Mouse (Mus musculus): ENCODE measurements around the gene Gm18596. TPM values are rescaled to one million over a fixed set of nuclear protein-coding genes. Genes with fewer than 3 reads are reported as not detected.
"Not testable (repeated sequence)": the region's sequence is repeated elsewhere in the genome, so short reads cannot be mapped to it uniquely, and the experiment has no call there.

Gm18596 gene
- polyA plus RNA-seq, 1 experiment from 2014 or later, result not detected

- no peak for TF ChIP-seq CTCF (IDR thresholded peaks at IDR 0.05; ENCODE audit: low read depth)
- Histone ChIP-seq H3K36me3 (ENCODE audit: control insufficient read depth, insufficient read depth) (no peaks in the 10 kb centered on the region), H3K9ac (ENCODE audit: low read depth, low read length) (no peak overlapping the region), H3K27ac (ENCODE audit: low read depth, low read length) (no peak overlapping the region), H3K9me3 (ENCODE audit: control insufficient read depth) (no peaks in the 10 kb centered on the region), H3K4me3 (ENCODE audit: low read depth, low read length) (no peak overlapping the region), H3K27me3 (replicated peaks; ENCODE audit: control insufficient read depth, insufficient read depth, low read length) (no peaks in the 10 kb centered on the region), H3K4me1 (replicated peaks; ENCODE audit: control insufficient read depth, insufficient read depth, low read length) (no peaks in the 10 kb centered on the region), H3K4me2 (replicated peaks; ENCODE audit: low read depth) (no peak overlapping the region)
- ATAC-seq, result no peak
- 97% methylated on average over 1 of the region's 1 CpGs for WGBS
These were observed 6.5 kb downstream of the Gm18596 start for GRCm38 (mm10) chr10:77735928-77736327.

DNA sequence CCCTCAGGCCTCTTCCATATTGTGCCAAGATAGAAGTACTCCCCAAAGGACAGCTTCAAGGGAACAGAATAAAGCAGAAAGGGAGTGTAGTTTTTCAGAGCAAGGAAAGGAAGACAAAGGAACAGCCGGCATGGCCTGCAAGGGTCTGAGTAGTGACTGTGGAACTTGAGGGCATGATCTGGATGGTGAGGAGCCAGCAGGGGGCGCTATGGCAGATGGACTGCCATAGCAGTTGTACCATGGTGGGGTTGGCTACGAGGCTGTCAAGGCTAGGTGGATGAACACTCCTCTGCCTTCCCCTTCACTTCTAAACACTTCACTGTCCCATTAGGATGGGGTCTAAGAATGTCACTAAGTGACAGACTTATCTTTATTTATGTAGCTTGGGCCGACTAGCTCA lies 13.2 kb downstream of the Gm18596 start:
- 46% methylated on average over 4 of the region's 4 CpGs for WGBS
- H3K27me3 ChIP-seq (replicated peaks; ENCODE audit: control insufficient read depth, insufficient read depth, low read length), result no peaks in the 10 kb centered on the region
- H3K9ac ChIP-seq (ENCODE audit: low read depth, low read length), result no peak overlapping the region
- no peaks in the 10 kb centered on the region for H3K36me3 ChIP-seq (ENCODE audit: control insufficient read depth, insufficient read depth)
- H3K4me3 ChIP-seq (ENCODE audit: low read depth, low read length), result no peak overlapping the region
- no peaks in the 10 kb centered on the region for H3K9me3 ChIP-seq (ENCODE audit: control insufficient read depth)
- H3K4me2 ChIP-seq (replicated peaks; ENCODE audit: low read depth), result no peak overlapping the region
- H3K4me1 ChIP-seq (replicated peaks; ENCODE audit: control insufficient read depth, insufficient read depth, low read length), result no peaks in the 10 kb centered on the region
- no peak overlapping the region for H3K27ac ChIP-seq (ENCODE audit: low read depth, low read length)
- peak; percentile 64 for TF ChIP-seq CTCF (IDR thresholded peaks at IDR 0.05; ENCODE audit: low read depth)
- ATAC-seq, result no peak

DNA sequence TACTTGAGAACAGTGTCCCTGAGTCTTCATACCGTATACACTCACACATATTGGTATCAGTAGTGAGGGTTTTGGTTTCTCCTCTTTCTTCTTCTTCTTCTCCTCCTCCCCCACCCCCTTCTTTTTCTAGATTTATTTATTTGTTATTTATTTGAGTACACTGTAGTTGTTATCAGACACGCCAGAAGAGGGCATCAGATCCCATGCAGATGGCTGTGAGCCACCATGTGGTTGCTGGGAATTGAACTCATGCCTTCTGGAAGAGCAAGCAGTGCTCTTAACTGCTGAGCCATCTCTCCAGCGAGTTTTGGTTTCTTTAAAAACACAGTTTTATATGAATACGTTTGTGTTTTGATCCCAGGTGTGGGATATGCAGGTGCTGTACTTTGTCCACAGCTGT lies 14.2 kb downstream of the Gm18596 start:
- peak; percentile 45 for TF ChIP-seq CTCF (IDR thresholded peaks at IDR 0.05; ENCODE audit: low read depth)
- H3K4me1 ChIP-seq (replicated peaks; ENCODE audit: control insufficient read depth, insufficient read depth, low read length), result no peaks in the 10 kb centered on the region
- ATAC-seq, result no peak
- H3K4me3 ChIP-seq (ENCODE audit: low read depth, low read length), result no peak overlapping the region
- H3K27ac ChIP-seq (ENCODE audit: low read depth, low read length), result no peak overlapping the region
- H3K4me2 ChIP-seq (replicated peaks; ENCODE audit: low read depth), result no peak overlapping the region
- H3K9me3 ChIP-seq (ENCODE audit: control insufficient read depth), result no peaks in the 10 kb centered on the region
- H3K9ac ChIP-seq (ENCODE audit: low read depth, low read length), result no peak overlapping the region
- H3K27me3 ChIP-seq (replicated peaks; ENCODE audit: control insufficient read depth, insufficient read depth, low read length), result no peaks in the 10 kb centered on the region
- H3K36me3 ChIP-seq (ENCODE audit: control insufficient read depth, insufficient read depth), result no peaks in the 10 kb centered on the region
- 77% methylated on average over 4 of the region's 4 CpGs for WGBS

- no peaks in the 10 kb centered on the region for H3K9me3 ChIP-seq (ENCODE audit: control insufficient read depth)
- ATAC-seq, result no peak
- 28% methylated on average over 3 of the region's 3 CpGs for WGBS
- TF ChIP-seq CTCF (IDR thresholded peaks at IDR 0.05; ENCODE audit: low read depth), result no peak
- H3K4me1 ChIP-seq (replicated peaks; ENCODE audit: control insufficient read depth, insufficient read depth, low read length), result no peaks in the 10 kb centered on the region
- no peak within 1 kb of the TSS for H3K4me2 ChIP-seq (replicated peaks; ENCODE audit: low read depth)
- no peaks in the 10 kb centered on the region for H3K27me3 ChIP-seq (replicated peaks; ENCODE audit: control insufficient read depth, insufficient read depth, low read length)
- no peak within 1 kb of the TSS for H3K4me3 ChIP-seq (ENCODE audit: low read depth, low read length)
- H3K36me3 ChIP-seq (ENCODE audit: control insufficient read depth, insufficient read depth), result no peaks in the 10 kb centered on the region
- H3K9ac ChIP-seq (ENCODE audit: low read depth, low read length), result no peak within 1 kb of the TSS
- no peak within 1 kb of the TSS for H3K27ac ChIP-seq (ENCODE audit: low read depth, low read length)
These were observed 16.3 kb downstream of the Gm18596 start, which contains the start of gene Gm10100 for GRCm38 (mm10) chr10:77726186-77726585. TSS of gene Gm10100 (plus strand) at chr10:77726486.

DNA sequence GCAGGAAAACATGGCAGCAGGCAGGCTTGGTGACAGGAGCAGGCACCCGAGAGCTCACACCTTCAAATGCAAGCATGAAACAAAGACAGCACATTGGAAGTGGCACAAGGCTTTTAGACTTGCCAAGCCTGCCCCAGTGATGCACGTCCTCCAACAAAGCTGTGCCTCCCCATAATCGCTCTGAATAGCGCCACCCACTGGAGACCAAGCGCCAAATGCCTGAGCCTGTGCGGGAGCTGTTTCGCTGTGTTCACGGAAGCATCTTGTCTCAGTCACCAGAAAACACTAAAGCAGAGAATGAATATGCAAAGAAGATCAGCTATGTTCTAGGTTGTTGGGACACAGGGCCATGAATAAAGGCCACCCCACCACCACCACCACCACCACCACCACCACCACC lies 17.6 kb downstream of the Gm18596 start:
- Histone ChIP-seq H3K27me3 (replicated peaks; ENCODE audit: control insufficient read depth, insufficient read depth, low read length) (no peaks in the 10 kb centered on the region), H3K4me3 (ENCODE audit: low read depth, low read length) (no peak overlapping the region), H3K9ac (ENCODE audit: low read depth, low read length) (no peak overlapping the region), H3K36me3 (ENCODE audit: control insufficient read depth, insufficient read depth) (no peaks in the 10 kb centered on the region), H3K4me2 (replicated peaks; ENCODE audit: low read depth) (no peak overlapping the region), H3K4me1 (replicated peaks; ENCODE audit: control insufficient read depth, insufficient read depth, low read length) (no peaks in the 10 kb centered on the region), H3K9me3 (ENCODE audit: control insufficient read depth) (no peaks in the 10 kb centered on the region), H3K27ac (ENCODE audit: low read depth, low read length) (no peak overlapping the region)
- peak; percentile 31 for TF ChIP-seq CTCF (IDR thresholded peaks at IDR 0.05; ENCODE audit: low read depth)
- 79% methylated on average over 8 of the region's 8 CpGs for WGBS
- no peak for ATAC-seq

DNA sequence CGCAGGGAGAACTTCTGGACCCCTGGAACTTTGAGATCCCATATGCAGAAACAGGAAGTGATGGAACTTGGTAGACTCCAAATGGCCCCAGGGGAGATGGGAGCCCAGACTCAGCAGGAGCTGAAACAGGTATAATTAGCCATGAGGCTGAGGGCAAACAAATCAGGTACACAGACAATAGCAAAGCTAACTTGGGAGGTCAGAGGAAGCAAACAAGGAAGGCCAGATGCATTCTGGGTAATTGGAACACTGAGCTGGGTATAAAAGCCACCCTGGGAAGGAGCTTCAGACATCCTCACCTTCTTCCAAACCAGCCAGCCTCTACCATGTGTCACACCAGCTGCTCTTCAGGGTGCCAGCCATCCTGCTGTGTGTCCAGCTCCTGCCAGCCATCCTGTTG lies 22.1 kb downstream of the Gm18596 start, which contains the start of gene Krtap12-1:
Krtap12-1 (plus strand) TSS at position 301 of the 400 bp plus-strand sequence.
- not testable (repeated sequence) for H3K36me3 ChIP-seq (ENCODE audit: control insufficient read depth, insufficient read depth); H3K9ac ChIP-seq (ENCODE audit: low read depth, low read length); ATAC-seq; H3K4me3 ChIP-seq (ENCODE audit: low read depth, low read length); H3K27ac ChIP-seq (ENCODE audit: low read depth, low read length); H3K27me3 ChIP-seq (replicated peaks; ENCODE audit: control insufficient read depth, insufficient read depth, low read length); H3K9me3 ChIP-seq (ENCODE audit: control insufficient read depth); H3K4me2 ChIP-seq (replicated peaks; ENCODE audit: low read depth); H3K4me1 ChIP-seq (replicated peaks; ENCODE audit: control insufficient read depth, insufficient read depth, low read length)
- whole genome bisulfite sequencing, result 83% methylated on average over 1 of the region's 1 CpGs

DNA sequence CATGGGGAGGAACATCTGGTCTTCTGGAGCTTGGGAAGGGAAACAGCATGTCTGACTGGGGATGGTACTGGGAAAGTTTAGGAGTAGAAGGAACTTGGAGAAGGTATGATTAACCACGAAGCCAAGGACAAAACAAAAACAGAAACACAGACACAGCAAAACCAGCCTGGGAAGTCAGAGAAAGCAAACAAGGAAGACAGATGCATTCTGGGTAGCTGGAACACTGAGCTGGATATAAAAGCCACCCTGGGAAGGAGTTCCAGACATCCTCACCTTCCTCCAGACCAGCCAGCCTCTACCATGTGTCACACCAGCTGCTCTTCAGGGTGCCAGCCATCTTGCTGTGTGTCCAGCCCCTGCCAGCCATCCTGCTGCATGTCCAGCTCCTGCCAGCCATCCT lies 26.9 kb downstream of the Gm18596 start, which contains the start of gene Gm10142:
Gm10142 (plus strand) TSS at position 301 of the 400 bp plus-strand sequence.
- Histone ChIP-seq H3K4me2 (replicated peaks; ENCODE audit: low read depth) (no peak within 1 kb of the TSS), H3K27ac (ENCODE audit: low read depth, low read length) (no peak within 1 kb of the TSS), H3K4me1 (replicated peaks; ENCODE audit: control insufficient read depth, insufficient read depth, low read length) (no peaks in the 10 kb centered on the region), H3K36me3 (ENCODE audit: control insufficient read depth, insufficient read depth) (no peaks in the 10 kb centered on the region), H3K9me3 (ENCODE audit: control insufficient read depth) (no peaks in the 10 kb centered on the region), H3K9ac (ENCODE audit: low read depth, low read length) (no peak within 1 kb of the TSS), H3K4me3 (ENCODE audit: low read depth, low read length) (no peak within 1 kb of the TSS), H3K27me3 (replicated peaks; ENCODE audit: control insufficient read depth, insufficient read depth, low read length) (no peaks in the 10 kb centered on the region)
- 85% methylated on average over 1 of the region's 1 CpGs for WGBS
- no peak for TF ChIP-seq CTCF (IDR thresholded peaks at IDR 0.05; ENCODE audit: low read depth)
- no peak for ATAC-seq

Measured in intestine, postnatal 0 days (tissue).